Mouse (Mus musculus) c-Kit-positive CD71-positive TER-119-negative erythroid progenitor cells, embryonic 14.5 days (primary cell): ENCODE measurements around the gene Gm8281.
"Not testable (repeated sequence)": the region's sequence is repeated elsewhere in the genome, so short reads cannot be mapped to it uniquely, and the experiment has no call there.

ENCODE experiments used
- DNase-seq: peaks from one replicate; pipeline ENCODE4 v3.0.0-alpha.2; 2013; ENCODE audit warnings: low read depth

The Gm8281 gene

DNA sequence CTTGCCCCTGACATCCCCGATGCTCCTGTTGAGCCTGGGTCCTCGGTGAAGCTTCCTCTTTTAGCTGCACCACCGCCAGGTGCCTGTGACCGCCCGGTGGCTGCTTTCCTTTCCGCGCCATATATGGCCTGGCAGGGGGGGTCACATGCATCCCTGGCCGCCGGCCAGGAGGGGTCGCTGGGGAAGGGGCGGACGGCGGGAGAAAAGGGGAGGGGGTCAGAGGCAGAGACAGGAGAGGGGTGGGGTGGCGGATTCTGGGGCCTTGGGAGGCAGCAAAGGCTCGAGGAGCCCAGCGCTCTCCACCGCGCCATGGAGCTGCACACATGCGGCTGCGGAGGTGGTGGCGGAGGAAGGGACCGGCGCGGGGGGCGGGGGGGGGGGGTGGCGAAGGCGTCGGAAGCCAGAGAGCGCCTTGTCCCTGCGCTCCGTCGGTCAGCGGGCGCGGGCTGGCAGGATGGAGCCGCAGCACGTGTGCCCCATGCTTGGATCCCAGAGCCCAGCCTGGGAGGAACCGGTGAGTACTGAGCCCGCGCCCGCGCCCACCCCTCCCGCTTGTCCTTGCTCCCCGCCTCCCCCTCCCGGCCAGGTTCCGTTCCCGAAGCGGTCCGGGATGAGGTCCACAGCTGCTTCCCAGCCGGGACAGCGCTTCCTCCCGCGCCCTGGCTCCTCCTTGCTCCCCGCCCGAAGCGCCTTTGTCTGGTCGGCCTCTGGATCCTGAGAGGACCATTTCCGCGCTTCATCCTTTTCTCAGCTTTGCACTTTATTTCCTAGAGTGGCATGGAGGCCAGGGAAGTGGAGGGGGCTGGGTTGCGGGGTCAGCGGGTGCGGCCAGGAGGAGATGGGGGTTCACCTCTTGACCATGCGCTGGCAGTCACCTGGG is at the start of gene Gm8281:
Gm8281 (plus strand) TSS at position 430 of the 880 bp plus-strand sequence.
- not testable (repeated sequence) for DNase-seq

GRCm38 (mm10) chr14:5050329-5050728 is 20.5 kb upstream of the Gm8281 start, which contains the start of gene 4930555G01Rik:
TSS of gene 4930555G01Rik (plus strand) at chr14:5050629.
- DNase-seq: not testable (repeated sequence)

GRCm38 (mm10) chr14:5131219-5131618 is 60.4 kb downstream of the Gm8281 start, which contains the start of gene Gm8279:
TSS of gene Gm8279 (plus strand) at chr14:5131519.
- not testable (repeated sequence) for DNase-seq
